Mouse (Mus musculus): ENCODE results near the gene Sec31b.

Gene Sec31b

GRCm38 (mm10) chr19:44545321-44546041 lies at the start of gene Sec31b:
TSS of gene Sec31b (minus strand) at chr19:44545864.
- DNase-seq, result peak; percentile 41 to 48

- DNase-seq, result no peak
Observed at GRCm38 (mm10) chr19:44594180-44594579, 48.5 kb upstream of the Sec31b start.

DNA sequence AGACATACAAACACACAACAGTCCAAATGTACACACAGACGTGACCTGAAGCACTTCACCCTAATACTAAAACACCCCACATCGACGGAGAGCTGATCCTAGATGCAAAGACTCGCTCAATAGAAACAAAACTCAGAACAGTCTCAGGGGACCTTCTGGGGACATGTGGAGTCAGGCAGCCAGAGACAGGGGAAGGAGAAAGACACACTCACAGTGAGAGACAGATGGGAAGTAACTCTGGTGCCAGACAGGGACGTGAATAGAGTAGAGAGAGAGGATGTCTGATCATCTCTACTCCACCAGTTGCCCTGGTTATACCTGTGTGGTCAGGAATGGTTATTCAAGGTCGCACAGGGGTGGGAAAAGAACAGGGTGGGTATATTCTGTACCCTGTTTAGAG lies 46.0 kb upstream of the Sec31b start:
- no peak for DNase-seq

DNA sequence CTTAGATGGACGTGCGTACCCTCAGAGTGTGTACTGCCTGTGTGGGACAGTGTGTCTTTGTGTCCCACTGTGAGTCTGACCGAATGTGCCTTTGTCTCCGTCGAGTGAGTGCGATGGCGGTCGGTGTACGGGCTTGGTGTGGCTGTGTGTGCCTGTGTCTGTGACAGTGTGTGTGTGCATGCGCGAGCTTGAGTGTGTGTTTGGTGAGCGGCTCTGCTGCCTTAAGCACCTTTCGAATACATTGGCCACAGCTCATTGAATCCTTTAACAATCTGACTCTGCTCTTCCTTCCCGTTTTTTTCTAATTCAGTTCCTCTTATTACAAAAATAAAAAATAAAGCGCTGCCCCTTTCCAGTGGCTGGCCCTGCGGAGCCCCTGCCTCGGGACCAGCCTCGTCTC lies 45.3 kb upstream of the Sec31b start:
- DNase-seq, result no peak

DNA sequence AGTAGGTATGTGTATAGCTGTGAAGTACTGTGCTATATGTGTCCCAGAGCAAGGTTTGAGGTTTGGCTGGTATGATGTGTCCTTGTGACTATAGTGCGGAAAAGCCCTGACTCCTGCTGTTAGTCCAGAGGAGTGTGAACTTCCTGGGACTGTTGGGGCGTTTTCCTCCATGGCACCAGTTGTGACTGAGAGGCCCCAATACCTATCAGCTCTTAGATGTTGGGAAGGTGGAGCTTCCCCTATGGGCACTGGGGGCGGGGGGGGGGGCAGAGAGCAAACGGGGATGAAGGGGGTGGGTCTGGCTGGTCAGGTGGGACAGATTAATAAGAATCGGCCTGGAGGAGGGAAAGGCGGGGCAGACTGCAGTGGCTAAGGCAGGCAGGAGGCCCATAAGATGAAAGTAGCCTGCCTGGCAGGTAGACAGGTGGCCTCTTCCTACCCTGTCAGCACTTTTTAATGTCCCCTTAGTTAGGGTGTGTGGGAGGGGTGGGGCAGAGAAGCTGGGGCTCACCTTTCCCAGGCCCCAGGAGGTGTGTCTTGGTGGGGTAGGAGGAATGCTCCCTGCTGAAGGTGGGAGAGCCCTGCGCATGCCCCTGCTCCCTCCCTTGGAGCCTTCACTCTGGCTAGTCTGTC lies 44.0 kb upstream of the Sec31b start:
- no peak for DNase-seq

- no peak for DNase-seq
Observed at GRCm38 (mm10) chr19:44588036-44588435, 42.4 kb upstream of the Sec31b start.

GRCm38 (mm10) chr19:44582638-44583309 lies 37.1 kb upstream of the Sec31b start:
- peak; percentile 82 to 87 for DNase-seq

- no peak for DNase-seq
Observed at GRCm38 (mm10) chr19:44582103-44582502, 36.4 kb upstream of the Sec31b start.

DNA sequence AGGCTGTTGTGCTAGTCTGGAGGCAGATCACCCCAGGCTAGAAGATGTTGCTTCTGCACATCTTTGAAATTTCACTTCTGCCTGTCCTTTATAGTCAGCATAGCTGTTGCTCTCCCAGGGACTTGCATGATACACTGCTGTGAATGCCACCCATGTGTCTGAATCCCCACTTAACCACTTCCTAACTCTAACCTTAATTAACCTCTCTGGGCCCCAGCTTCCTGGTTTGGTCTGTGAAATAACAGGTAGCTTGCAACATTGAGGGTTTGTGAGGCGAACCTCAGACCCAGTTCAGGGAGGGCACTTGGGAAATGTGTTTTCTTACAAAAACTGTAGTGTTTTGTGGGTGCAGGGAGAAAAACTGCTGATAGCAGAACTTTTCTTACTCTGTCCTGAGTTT lies 32.4 kb upstream of the Sec31b start:
- DNase-seq, result no peak

GRCm38 (mm10) chr19:44576275-44576674 lies 30.6 kb upstream of the Sec31b start:
- no peak for DNase-seq

GRCm38 (mm10) chr19:44567763-44568162 lies 22.1 kb upstream of the Sec31b start:
- peak; percentile 62 for DNase-seq

DNA sequence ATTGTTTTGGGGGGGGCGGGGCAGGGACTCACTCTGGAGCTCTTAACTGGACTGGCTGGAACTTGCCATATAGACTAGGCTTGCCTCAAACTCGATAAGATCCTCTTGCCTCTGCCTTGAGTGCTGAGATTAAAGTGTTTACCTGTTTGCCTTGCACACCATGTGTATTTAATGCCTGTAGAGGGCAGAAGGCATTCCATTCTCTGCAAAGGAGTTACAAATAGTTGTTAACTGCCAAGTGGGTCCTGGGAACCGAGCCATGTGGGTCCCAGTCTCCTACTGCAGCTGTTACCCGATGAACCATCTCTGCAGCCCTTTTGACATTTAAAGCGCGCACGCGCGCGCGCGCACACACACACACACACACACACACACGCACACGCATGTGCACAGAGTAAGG lies 18.3 kb upstream of the Sec31b start:
- peak; percentile 61 to 62 for DNase-seq

GRCm38 (mm10) chr19:44562652-44563206 lies 17.1 kb upstream of the Sec31b start, which contains the start of gene Hif1an:
TSS of gene Hif1an (plus strand) at chr19:44562850.
- peak; percentile 96 to 97 for DNase-seq

DNA sequence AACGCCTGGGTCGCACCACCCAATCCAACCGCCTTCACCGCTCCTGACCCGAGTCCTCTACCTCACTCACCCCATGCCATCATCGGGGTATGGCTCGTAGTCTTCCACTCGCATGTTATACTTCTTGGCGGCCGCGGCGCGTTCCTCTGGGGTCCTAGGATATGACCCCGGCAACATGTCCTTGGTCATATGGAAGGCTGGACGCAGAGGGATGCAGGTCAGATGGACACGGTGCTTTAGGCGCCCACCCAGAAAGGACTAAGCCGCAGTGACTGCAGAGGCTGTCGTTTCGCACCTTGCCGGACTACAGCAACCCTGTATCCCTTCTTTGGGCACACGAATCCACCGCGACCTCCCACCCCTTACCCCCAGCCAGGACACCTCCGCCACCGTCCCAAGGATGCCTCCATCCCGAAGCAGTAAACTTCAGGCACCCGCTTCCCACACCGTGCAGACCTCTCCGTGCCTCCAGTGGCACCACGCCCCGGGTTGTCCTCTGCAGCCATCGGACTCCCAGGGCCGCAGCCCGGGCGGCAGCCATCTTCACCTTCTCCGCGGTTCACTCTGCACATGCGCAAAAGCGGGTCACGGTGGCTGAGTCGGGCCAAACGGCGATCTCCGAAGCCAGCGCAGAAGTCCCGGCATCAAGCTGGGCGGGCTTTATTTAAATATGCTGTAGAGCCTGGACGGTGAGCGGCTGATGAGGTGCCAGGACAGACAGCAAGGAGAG lies 9.4 kb upstream of the Sec31b start, which contains the start of gene Ndufb8:
Gene Ndufb8, minus strand, starts transcription at position 580 of the 730 bp plus-strand sequence.
- peak; percentile 94 to 96 for DNase-seq

- DNase-seq, result no peak
Observed at GRCm38 (mm10) chr19:44554490-44554860, 8.8 kb upstream of the Sec31b start.

GRCm38 (mm10) chr19:44553286-44553685 lies 7.6 kb upstream of the Sec31b start:
- DNase-seq, result no peak

GRCm38 (mm10) chr19:44552731-44553130 lies 7.1 kb upstream of the Sec31b start, which contains the start of gene Gm20538:
TSS of gene Gm20538 (minus strand) at chr19:44552831.
- DNase-seq, result no peak

DNA sequence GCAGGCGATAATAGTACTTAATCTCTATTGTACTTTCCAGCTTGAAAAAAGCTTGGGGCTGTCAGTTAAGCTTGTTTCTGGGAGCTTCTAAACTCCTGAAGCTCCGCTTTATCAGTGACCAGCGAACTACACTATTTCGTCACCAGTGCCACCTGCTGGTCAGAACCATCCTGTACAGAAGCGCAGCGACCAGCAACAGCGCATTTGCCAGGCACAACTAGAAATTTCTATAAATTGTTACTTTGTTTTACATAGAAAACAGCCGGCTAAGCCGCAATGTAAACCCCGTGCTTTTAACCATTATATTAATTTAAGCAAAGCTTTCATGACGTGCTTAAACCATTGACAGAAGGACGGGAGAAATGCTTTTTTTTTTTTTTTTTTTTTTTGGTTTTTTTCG lies 889 bp downstream of the Sec31b start:
- peak; percentile 63 to 69 for DNase-seq

DNA sequence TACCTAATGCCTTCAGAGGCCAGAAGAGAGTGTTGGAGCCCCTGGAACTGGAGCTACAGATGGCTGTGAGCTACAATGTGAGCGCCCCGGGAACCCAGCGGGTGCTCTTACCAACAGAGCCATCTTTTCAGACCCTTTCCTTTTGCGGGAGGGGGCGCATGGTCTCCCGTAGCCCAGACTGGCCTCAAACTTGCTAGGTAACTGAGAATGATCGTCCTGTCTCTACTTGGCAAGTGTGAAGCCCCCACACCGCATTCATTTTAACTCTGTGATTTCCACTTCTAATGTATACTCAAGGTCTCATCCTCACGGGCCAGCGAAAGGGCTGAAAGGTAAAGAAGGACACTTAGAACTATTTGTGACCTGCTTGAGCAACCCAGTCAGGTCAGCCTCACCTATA lies 1.3 kb downstream of the Sec31b start:
- DNase-seq, result no peak

DNA sequence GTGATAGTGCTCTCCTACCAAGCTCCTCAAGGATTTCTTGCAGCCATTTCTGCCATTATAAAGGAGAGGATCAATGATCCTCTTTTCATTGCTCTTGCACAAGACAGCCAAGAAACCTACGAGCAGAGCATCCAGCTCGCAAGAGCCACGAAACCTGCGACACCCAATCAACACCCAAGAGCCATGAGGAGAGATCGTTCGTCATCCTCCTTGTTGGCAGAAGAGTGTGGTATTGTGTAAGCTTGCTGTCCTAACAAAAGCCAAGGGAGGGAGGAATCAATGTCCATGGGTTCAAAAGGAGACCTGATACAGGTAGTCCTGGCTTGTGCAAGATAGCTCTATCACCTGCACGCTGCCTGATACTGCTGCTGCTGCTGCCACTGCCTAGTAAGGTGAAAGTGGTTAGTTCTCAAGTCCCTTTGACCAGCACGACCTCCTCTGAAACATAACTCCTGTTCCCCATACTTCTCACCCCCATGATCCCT lies 2.9 kb downstream of the Sec31b start:
- no peak for DNase-seq

DNA sequence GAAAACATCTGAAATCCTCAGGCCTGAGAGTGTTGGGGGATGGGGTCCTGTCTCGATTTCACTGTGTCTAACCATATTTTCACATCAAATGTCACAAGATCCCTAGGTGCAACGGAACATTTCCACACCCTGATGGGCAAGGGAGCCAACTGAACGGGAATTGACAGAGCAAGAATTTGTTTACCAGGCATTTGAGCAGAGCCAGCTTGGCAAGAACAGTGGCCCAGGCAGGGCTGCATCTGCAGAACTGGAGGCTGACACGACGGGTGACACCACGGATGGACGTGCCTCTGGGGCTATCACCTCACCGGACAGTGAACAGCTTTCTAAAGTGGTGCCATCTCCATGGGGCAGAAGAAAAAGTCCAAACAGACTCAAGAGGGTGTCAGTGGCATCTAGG lies 8.2 kb downstream of the Sec31b start:
- no peak for DNase-seq

- no peak for DNase-seq
Observed at GRCm38 (mm10) chr19:44535376-44535775, 10.3 kb downstream of the Sec31b start.

- DNase-seq, result peak in 1 of 2 experiments; percentile 34
Observed at GRCm38 (mm10) chr19:44530018-44530417, 15.6 kb downstream of the Sec31b start.

Measured in lung, adult 18-20 months (tissue).